Mouse (Mus musculus) MEL (cell line): Measurements from ENCODE around the gene Abhd11. TPM values are rescaled to one million over a fixed set of nuclear protein-coding genes. Genes with fewer than 3 reads are reported as not detected.

ENCODE experiments used
- DNase-seq: peaks from one replicate; pipeline ENCODE4 v3.0.0; 2011; ENCODE audit warnings: low read depth, low spot score
- H3K27ac ChIP-seq: 2 replicates; pipeline ENCODE4 v1.5.1; 2012; ENCODE audit warnings: low read depth, mild to moderate bottlenecking, control low read depth, low read length, moderate library complexity; ENCODE audit not compliant: control insufficient read depth
- H3K27me3 ChIP-seq, 2 experiments: fragments of 150-350 bp in 1 of 2; sonication (generic) in 1 of 2; 2 replicates each; pipeline ENCODE4 v1.6.1; 2012; ENCODE audit warnings: low read length in 2 of 2, mild to moderate bottlenecking in 2 of 2, improper control_type of control experiment in 1 of 2, moderate library complexity in 1 of 2; ENCODE audit not compliant: insufficient read depth in 2 of 2, control insufficient read depth in 1 of 2
- H3K36me3 ChIP-seq, 2 experiments: 2 replicates each; pipeline ENCODE4 v1.6.1; 2012 to 2014; ENCODE audit warnings: low read length in 2 of 2, improper control_type of control experiment in 1 of 2, inconsistent platforms in 1 of 2, mild to moderate bottlenecking in 1 of 2; ENCODE audit not compliant: insufficient read depth in 2 of 2, control insufficient read depth in 1 of 2
- H3K4me1 ChIP-seq, 2 experiments: fragments of 150-350 bp in 1 of 2; sonication (generic) in 1 of 2; 2 replicates each; pipeline ENCODE4 v1.6.1; 2012; ENCODE audit warnings: low read length in 2 of 2, improper control_type of control experiment in 1 of 2, mild to moderate bottlenecking in 1 of 2; ENCODE audit not compliant: insufficient read depth in 2 of 2, control insufficient read depth in 1 of 2
- H3K4me3 ChIP-seq, 2 experiments: fragments of 150-350 bp in 1 of 2; sonication (generic) in 1 of 2; 2 replicates each; pipeline ENCODE4 v1.5.1; 2012; ENCODE audit warnings: low read depth in 2 of 2, low read length in 2 of 2, mild to moderate bottlenecking in 2 of 2, moderate library complexity in 2 of 2, control low read depth in 1 of 2, improper control_type of control experiment in 1 of 2; ENCODE audit not compliant: control insufficient read depth in 1 of 2, insufficient read depth in 1 of 2
- H3K79me2 ChIP-seq: 2 replicates; pipeline ENCODE4 v1.6.1; 2012; ENCODE audit warnings: mild to moderate bottlenecking, low read length, moderate library complexity; ENCODE audit not compliant: control insufficient read depth, poor library complexity, insufficient read depth
- H3K9ac ChIP-seq: 2 replicates; pipeline ENCODE4 v1.6.1; 2012; ENCODE audit warnings: low read depth, mild to moderate bottlenecking, control low read depth, low read length, moderate library complexity; ENCODE audit not compliant: control insufficient read depth, poor library complexity, severe bottlenecking
- H3K9me3 ChIP-seq: fragments of 150-350 bp; sonication (generic); replicated peaks from 2 replicates; pipeline ENCODE4 v1.6.1; 2012; ENCODE audit warnings: mild to moderate bottlenecking, low read length, improper control_type of control experiment, moderate library complexity; ENCODE audit not compliant: insufficient read depth
- CTCF ChIP-seq, 3 experiments: IDR thresholded peaks in 2 of 3; conservative IDR thresholded peaks in 1 of 3; 2 replicates each; pipeline ENCODE4 v1.5.1; 2011 to 2012; ENCODE audit warnings: low read length in 3 of 3, low read depth in 2 of 3, mild to moderate bottlenecking in 2 of 3, improper control_type of control experiment in 1 of 3, inconsistent platforms in 1 of 3, mixed read lengths in 1 of 3, moderate library complexity in 1 of 3; ENCODE audit not compliant: control insufficient read depth in 1 of 3, insufficient read depth in 1 of 3, poor library complexity in 1 of 3, severe bottlenecking in 1 of 3
- ELF1 ChIP-seq: IDR thresholded peaks from 2 replicates; pipeline ENCODE4 v1.6.1; 2014; ENCODE audit warnings: low read depth, mild to moderate bottlenecking, inconsistent platforms, low read length, improper control_type of control experiment, moderate library complexity
- ETS1 ChIP-seq: IDR thresholded peaks from 2 replicates; pipeline ENCODE4 v1.6.1; 2012; ENCODE audit warnings: low read depth, mild to moderate bottlenecking, inconsistent platforms, low read length, improper control_type of control experiment, moderate library complexity
- GABPA ChIP-seq: IDR thresholded peaks from 2 replicates; pipeline ENCODE4 v1.6.1; 2012; ENCODE audit warnings: low read depth, mild to moderate bottlenecking, inconsistent platforms, low read length, improper control_type of control experiment, moderate library complexity
- HCFC1 ChIP-seq: IDR thresholded peaks from 2 replicates; pipeline ENCODE4 v1.6.1; 2012; ENCODE audit warnings: low read depth, mild to moderate bottlenecking, inconsistent platforms, low read length, improper control_type of control experiment, moderate library complexity
- MAX ChIP-seq: IDR thresholded peaks from 2 replicates; pipeline ENCODE4 v1.6.1; 2011; ENCODE audit warnings: low read length, improper control_type of control experiment
- MAZ ChIP-seq: IDR thresholded peaks from 2 replicates; pipeline ENCODE4 v1.6.1; 2012; ENCODE audit warnings: low read depth, mild to moderate bottlenecking, inconsistent platforms, low read length, improper control_type of control experiment
- MXI1 ChIP-seq: IDR thresholded peaks from 2 replicates; pipeline ENCODE4 v1.6.1; 2011; ENCODE audit warnings: mild to moderate bottlenecking, low read depth, low read length, improper control_type of control experiment
- RAD21 ChIP-seq: IDR thresholded peaks from 2 replicates; pipeline ENCODE4 v1.6.1; 2011; ENCODE audit warnings: mild to moderate bottlenecking, low read depth, low read length, improper control_type of control experiment
- RCOR1 ChIP-seq: IDR thresholded peaks from 2 replicates; pipeline ENCODE4 v1.6.1; 2012; ENCODE audit warnings: low read depth, mild to moderate bottlenecking, inconsistent platforms, low read length, improper control_type of control experiment
- SIN3A ChIP-seq: IDR thresholded peaks from 2 replicates; pipeline ENCODE4 v1.6.1; 2012; ENCODE audit warnings: low read length, improper control_type of control experiment, inconsistent platforms
- SMC3 ChIP-seq: IDR thresholded peaks from 2 replicates; pipeline ENCODE4 v1.6.1; 2011; ENCODE audit warnings: low read depth, low read length, improper control_type of control experiment
- TBP ChIP-seq: IDR thresholded peaks from 2 replicates; pipeline ENCODE4 v1.8.0; 2011; ENCODE audit warnings: low read depth, low read length, improper control_type of control experiment
- UBTF ChIP-seq: IDR thresholded peaks from 2 replicates; pipeline ENCODE4 v1.6.1; 2012; ENCODE audit warnings: low read depth, mild to moderate bottlenecking, inconsistent platforms, low read length, improper control_type of control experiment, moderate library complexity, borderline replicate concordance; ENCODE audit not compliant: insufficient read depth
- ZMIZ1 ChIP-seq: IDR thresholded peaks from 2 replicates; pipeline ENCODE4 v1.6.1; 2012; ENCODE audit warnings: low read depth, mild to moderate bottlenecking, inconsistent platforms, low read length, improper control_type of control experiment, moderate library complexity
- polyA plus RNA-seq, 2 experiments: library from polyadenylated mRNA; stranded (reverse) in 1 of 2; unstranded in 1 of 2; fragments of >175 nt in 1 of 2; fragments of >200 nt in 1 of 2; gene quantifications; 2 replicates each; pipeline versions ENCODE4 v1.2.1 to v1.2.4; 2012; ENCODE audit warnings: low replicate concordance in 2 of 2, low read depth in 1 of 2; ENCODE audit not compliant: insufficient read length in 2 of 2, insufficient read depth in 1 of 2, missing spikeins in 1 of 2
- total RNA-seq: library from RNA; depleted of rRNA; stranded (reverse); fragments of 300-350 nt; gene quantifications from 2 replicates; pipeline ENCODE4 v1.2.3, GENCODE M21; 2012

Abhd11 gene
- total and polyA plus RNA-seq, 3 experiments: 51.7 to 55.9 TPM; not detected in 1

DNA sequence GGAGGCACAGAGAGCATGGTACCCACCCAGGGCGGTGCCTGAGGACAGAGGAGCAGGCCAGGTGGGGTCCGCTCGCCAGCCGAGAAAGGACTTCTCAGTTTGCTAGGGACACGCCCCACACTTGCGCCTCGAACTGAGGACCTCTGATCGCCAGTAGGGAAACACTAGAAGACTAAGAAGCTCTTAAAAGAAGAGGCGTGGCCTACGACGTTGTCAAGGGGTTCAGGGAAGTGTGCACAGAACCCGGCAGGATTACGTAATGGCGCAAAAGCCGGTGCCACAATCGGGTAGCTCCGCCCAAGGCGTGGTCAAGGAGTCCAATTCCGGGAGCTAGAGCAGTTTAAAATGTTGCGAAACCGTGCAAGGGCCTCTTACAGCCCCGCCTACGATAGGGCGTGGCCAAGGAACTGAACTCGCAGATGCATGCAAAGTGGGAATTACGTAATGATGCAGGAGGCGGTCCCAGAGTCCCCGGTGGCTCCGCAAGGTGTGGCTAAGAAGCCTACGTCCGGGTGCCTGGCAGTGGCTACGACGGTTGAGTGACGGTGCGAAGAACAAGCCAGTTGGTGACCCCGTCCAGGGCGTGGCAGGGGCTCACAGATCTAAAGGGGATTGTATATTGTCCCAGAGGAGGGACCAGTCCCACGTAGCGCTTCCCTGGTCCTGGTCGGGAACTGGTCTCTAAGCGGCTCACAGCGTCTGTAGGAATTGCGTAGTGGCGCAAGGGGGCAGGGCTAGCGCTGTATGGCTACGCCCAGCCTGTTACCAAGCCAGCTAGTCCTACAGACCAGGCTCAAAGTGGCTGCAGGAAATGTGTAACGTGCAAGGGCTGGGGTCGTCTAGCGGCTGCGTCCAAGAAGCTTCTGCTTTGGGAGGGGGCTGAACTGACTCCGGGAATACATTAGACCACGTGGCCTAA, at the start of gene Abhd11 (continued):
- TF ChIP-seq HCFC1 (peak; percentile 59), TBP (peak; percentile 64; the same call in 1 of the 2 replicates)

DNA sequence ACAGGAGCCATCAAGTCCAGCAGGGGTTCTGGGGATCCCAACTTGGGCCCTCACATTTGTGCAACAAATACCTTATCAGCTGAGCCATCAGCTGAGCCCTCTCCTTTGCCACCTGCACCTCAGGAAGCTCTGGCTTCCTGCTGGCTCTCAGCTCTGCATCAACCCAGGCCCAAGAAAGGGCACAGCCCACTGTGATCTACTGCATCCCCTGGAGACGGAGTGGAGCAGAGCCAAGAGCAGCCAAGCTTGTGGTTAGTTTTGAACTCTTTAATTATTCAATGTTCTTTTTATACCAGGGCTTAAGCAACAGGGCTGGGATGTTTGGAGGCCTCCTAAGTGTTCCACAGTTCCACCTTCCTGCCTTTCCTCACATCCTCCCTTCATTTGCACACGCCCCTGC, 48.5 kb upstream of the Abhd11 start:
- Histone ChIP-seq H3K4me1 (peaks cover 2 to 9% of the 10 kb centered on the region in 2 experiments; a peak in 3 of 4 replicates), H3K27ac (no peak overlapping the region), H3K36me3 (peaks cover 0 to 7% of the 10 kb centered on the region in 2 experiments; a peak in 2 of 4 replicates), H3K9me3 (no peaks in the 10 kb centered on the region), H3K9ac (no peak overlapping the region), H3K4me3 (no peak overlapping the region), H3K27me3 (no peaks in the 10 kb centered on the region; a peak in 1 of 4 replicates), H3K79me2 (no peaks in the 10 kb centered on the region)
- TF ChIP-seq SIN3A (no peak), ETS1 (no peak), UBTF (no peak), GABPA (no peak), MXI1 (no peak), MAZ (no peak), SMC3 (no peak), RAD21 (no peak), ELF1 (no peak), MAX (no peak), RCOR1 (no peak), ZMIZ1 (no peak), CTCF (IDR thresholded peaks at IDR 0.05 in 2 of 3, conservative IDR thresholded peaks at IDR 0.05 in 1 of 3; ENCODE audit: control insufficient read depth in 1 of 3, insufficient read depth in 1 of 3, low read depth in 2 of 3, low read length in 3 of 3, poor library complexity in 1 of 3, severe bottlenecking in 1 of 3) (no peak), TBP (no peak)
- no peak for DNase-seq

DNA sequence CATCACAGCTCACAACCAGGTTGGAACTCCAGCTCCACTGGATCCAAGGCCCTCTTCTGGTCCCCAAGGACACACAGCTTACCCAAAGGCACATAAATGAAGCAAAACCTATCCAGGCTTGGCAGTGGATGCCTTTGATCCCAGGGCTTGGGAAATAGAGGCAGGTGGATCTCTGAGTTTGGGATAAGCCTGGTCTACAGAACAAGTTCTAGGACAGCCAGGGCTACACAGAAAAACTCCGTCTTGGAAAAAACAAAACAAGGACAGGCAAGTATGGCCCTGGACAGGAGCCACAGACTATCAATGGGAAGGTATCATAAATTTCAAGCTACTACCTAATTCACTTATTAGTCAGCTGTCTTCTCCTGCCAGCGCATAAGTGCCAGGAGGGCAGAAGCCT, 47.4 kb upstream of the Abhd11 start:
- H3K27ac ChIP-seq: no peak overlapping the region
- no peak overlapping the region for H3K4me3 ChIP-seq
- H3K4me1 ChIP-seq: peaks cover 2 to 13% of the 10 kb centered on the region in 2 experiments; a peak in 3 of 4 replicates
- H3K36me3 ChIP-seq: peaks cover 0 to 10% of the 10 kb centered on the region in 2 experiments; a peak in 2 of 4 replicates
- H3K27me3 ChIP-seq: no peaks in the 10 kb centered on the region; a peak in 1 of 4 replicates
- no peaks in the 10 kb centered on the region for H3K79me2 ChIP-seq
- no peak overlapping the region for H3K9ac ChIP-seq
- DNase-seq: no peak
- no peaks in the 10 kb centered on the region for H3K9me3 ChIP-seq
- no peak for TF ChIP-seq MXI1
